Mouse (Mus musculus) midbrain, embryonic 15.5 days (tissue): ENCODE measurements around the gene Sds. TPM values are rescaled to one million over a fixed set of nuclear protein-coding genes. Genes with fewer than 3 reads are reported as not detected.
A peak's percentile ranks its signal among the peaks of the same experiment; 100 is the strongest.

Experiments used
- ATAC-seq: fragments of 200-750 bp; cut with Nextera tagmentation; replicated peaks from 2 replicates; pipeline ENCODE4 v1.8.0; 2017; ENCODE audit warnings: moderate TSS enrichment
- H3K27ac ChIP-seq: fragments of 300-500 bp; sonication (generic); 2 replicates; pipeline ENCODE4 v1.5.1; 2015; ENCODE audit warnings: mild to moderate bottlenecking, inconsistent platforms
- H3K27me3 ChIP-seq: fragments of 300-500 bp; sonication (generic); replicated peaks from 2 replicates; pipeline ENCODE4 v1.6.1; 2015; ENCODE audit warnings: inconsistent platforms
- H3K36me3 ChIP-seq: fragments of 300-500 bp; sonication (generic); replicated peaks from 2 replicates; pipeline ENCODE4 v1.6.1; 2015; ENCODE audit warnings: inconsistent platforms
- H3K4me1 ChIP-seq: fragments of 300-500 bp; sonication (generic); 2 replicates; pipeline ENCODE4 v1.6.1; 2015; ENCODE audit warnings: inconsistent platforms
- H3K4me2 ChIP-seq: fragments of 300-500 bp; sonication (generic); 2 replicates; pipeline ENCODE4 v1.6.1; 2015; ENCODE audit warnings: inconsistent platforms, mild to moderate bottlenecking, moderate library complexity
- H3K4me3 ChIP-seq: fragments of 300-500 bp; sonication (generic); 2 replicates; pipeline ENCODE4 v1.5.1; 2015; ENCODE audit warnings: mild to moderate bottlenecking, inconsistent platforms
- H3K9ac ChIP-seq: fragments of 300-500 bp; sonication (generic); 2 replicates; pipeline ENCODE4 v1.6.1; 2015; ENCODE audit warnings: mild to moderate bottlenecking, inconsistent platforms
- H3K9me3 ChIP-seq: fragments of 300-500 bp; sonication (generic); 2 replicates; pipeline ENCODE4 v1.6.1; 2016; ENCODE audit warnings: inconsistent platforms
- WGBS: fragments of 180-500 bp; shearing (Covaris S2); methylation state at CpG from one replicate; pipeline ENCODE4 v1.1.7; 2015; ENCODE audit warnings: mixed read lengths; 5-methylcytosine and 5-hydroxymethylcytosine counted together
- polyA plus RNA-seq: library from polyadenylated mRNA; unstranded; fragments of >200 nt; fragmentation: Nextera tagmentation; extraction: Ambion mirVana; gene quantifications from 2 replicates; pipeline ENCODE4 v1.2.1, GENCODE M21; 2015

Sds gene
- polyA plus RNA-seq, 1 experiment from 2014 or later = not detected

- Histone ChIP-seq H3K9ac (no peak overlapping the region), H3K4me1 (peaks cover 20% of the 10 kb centered on the region; the same call in 1 of the 2 replicates), H3K4me3 (peak overlapping the region; percentile 40), H3K4me2 (peak overlapping the region; percentile 77), H3K27ac (no peak overlapping the region), H3K36me3 (no peaks in the 10 kb centered on the region), H3K27me3 (peaks cover 13% of the 10 kb centered on the region), H3K9me3 (no peaks in the 10 kb centered on the region)
- WGBS = 42% methylated on average over 14 of the region's 14 CpGs
- no peak; the same call in 1 of the 2 replicates for ATAC-seq
Measured at GRCm38 (mm10) chr5:120511643-120512220, 35.4 kb downstream of the Sds start.

DNA sequence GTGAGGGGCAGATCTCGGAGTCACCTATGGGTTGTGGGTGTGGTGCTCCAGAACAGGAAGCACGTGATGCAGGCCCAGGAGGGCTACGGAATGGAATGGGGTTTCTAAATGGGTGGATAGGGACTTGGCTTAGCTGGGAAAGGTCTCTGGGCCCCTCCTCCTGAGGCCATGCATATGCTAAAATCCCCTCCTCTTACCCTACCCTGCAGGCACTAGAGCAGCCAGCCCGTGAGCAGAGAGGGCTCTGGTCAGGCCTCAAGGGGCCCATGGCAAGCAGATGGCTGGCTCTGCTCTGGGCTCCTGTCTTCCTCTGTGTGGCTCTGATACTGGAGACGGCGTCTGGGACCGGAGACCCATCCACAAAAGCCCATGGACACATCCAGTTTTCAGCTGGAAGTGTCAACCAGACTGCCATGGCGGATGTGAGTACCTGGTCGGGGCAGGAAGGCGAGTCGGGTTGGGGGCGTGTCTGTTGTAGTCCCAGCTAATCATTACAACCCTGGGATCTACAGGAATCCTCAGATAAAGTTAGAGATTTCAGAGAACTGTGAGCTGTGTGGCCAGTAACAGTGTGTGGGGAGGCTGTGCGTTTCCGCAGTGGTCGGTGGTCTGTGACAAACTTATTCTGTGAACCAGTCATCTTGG, 36.7 kb downstream of the Sds start:
- H3K27me3 ChIP-seq = peaks cover 13% of the 10 kb centered on the region
- H3K9me3 ChIP-seq = no peaks in the 10 kb centered on the region
- no peak overlapping the region for H3K27ac ChIP-seq
- no peak overlapping the region for H3K9ac ChIP-seq
- H3K36me3 ChIP-seq = no peaks in the 10 kb centered on the region
- 34% methylated on average over 15 of the region's 15 CpGs for whole genome bisulfite sequencing
- peaks cover 20% of the 10 kb centered on the region; the same call in 1 of the 2 replicates for H3K4me1 ChIP-seq
- no peak overlapping the region for H3K4me3 ChIP-seq
- no peak for ATAC-seq
- no peak overlapping the region for H3K4me2 ChIP-seq

- H3K4me2 ChIP-seq = no peak overlapping the region
- H3K36me3 ChIP-seq = no peaks in the 10 kb centered on the region
- H3K27ac ChIP-seq = no peak overlapping the region
- H3K4me1 ChIP-seq = peaks cover 20% of the 10 kb centered on the region; the same call in 1 of the 2 replicates
- H3K27me3 ChIP-seq = peaks cover 13% of the 10 kb centered on the region
- H3K4me3 ChIP-seq = no peak overlapping the region
- no peaks in the 10 kb centered on the region for H3K9me3 ChIP-seq
- no peak for ATAC-seq
- WGBS = 90% methylated on average over 9 of the region's 9 CpGs
- no peak overlapping the region for H3K9ac ChIP-seq
Measured at GRCm38 (mm10) chr5:120514031-120514677, 37.8 kb downstream of the Sds start.

GRCm38 (mm10) chr5:120514754-120515153, 38.4 kb downstream of the Sds start:
- Histone ChIP-seq H3K4me3 (no peak overlapping the region), H3K27me3 (peaks cover 13% of the 10 kb centered on the region), H3K9ac (no peak overlapping the region), H3K9me3 (no peaks in the 10 kb centered on the region), H3K27ac (no peak overlapping the region), H3K4me1 (peaks cover 20% of the 10 kb centered on the region; the same call in 1 of the 2 replicates), H3K36me3 (no peaks in the 10 kb centered on the region), H3K4me2 (no peak overlapping the region)
- no peak for ATAC-seq
- 42% methylated on average over 4 of the region's 4 CpGs for WGBS

DNA sequence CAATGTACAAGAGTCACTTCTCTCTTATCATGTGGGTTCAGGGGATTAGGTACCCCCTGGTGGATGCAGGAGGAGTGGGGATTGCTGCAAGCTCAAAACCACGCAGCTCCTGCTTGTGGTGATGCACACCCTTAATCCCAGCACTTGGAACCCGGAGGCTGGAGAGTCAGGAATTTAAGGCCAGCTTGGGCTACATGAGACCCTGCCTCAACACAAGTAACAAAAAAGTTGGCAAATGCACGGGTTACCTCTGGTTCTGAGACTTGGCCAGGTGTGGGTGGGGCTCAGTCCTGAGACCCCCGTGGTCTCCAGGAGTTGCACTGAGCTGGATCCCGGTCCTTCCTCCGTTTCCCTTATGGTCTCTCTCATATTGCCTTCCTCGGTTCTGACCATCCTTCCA, 39.1 kb downstream of the Sds start:
- no peak for ATAC-seq
- peaks cover 17% of the 10 kb centered on the region; the same call in 1 of the 2 replicates for H3K4me1 ChIP-seq
- no peaks in the 10 kb centered on the region for H3K9me3 ChIP-seq
- H3K4me2 ChIP-seq = no peak overlapping the region
- no peaks in the 10 kb centered on the region for H3K36me3 ChIP-seq
- H3K27me3 ChIP-seq = peaks cover 13% of the 10 kb centered on the region
- no peak overlapping the region for H3K4me3 ChIP-seq
- no peak overlapping the region for H3K9ac ChIP-seq
- 72% methylated on average over 7 of the region's 7 CpGs for WGBS
- H3K27ac ChIP-seq = no peak overlapping the region

GRCm38 (mm10) chr5:120516221-120516984, 40.1 kb downstream of the Sds start:
- no peak overlapping the region for H3K4me3 ChIP-seq
- H3K27ac ChIP-seq = no peak overlapping the region
- peaks cover 8% of the 10 kb centered on the region; the same call in 1 of the 2 replicates for H3K27me3 ChIP-seq
- no peak overlapping the region for H3K9ac ChIP-seq
- no peak for ATAC-seq
- 0 out of 2 replicates have a peak, but pooled peaks cover 10% of the 10 kb centered on the region for H3K4me1 ChIP-seq
- 68% methylated on average over 15 of the region's 15 CpGs for WGBS
- no peaks in the 10 kb centered on the region for H3K36me3 ChIP-seq
- no peaks in the 10 kb centered on the region for H3K9me3 ChIP-seq
- no peak overlapping the region for H3K4me2 ChIP-seq

DNA sequence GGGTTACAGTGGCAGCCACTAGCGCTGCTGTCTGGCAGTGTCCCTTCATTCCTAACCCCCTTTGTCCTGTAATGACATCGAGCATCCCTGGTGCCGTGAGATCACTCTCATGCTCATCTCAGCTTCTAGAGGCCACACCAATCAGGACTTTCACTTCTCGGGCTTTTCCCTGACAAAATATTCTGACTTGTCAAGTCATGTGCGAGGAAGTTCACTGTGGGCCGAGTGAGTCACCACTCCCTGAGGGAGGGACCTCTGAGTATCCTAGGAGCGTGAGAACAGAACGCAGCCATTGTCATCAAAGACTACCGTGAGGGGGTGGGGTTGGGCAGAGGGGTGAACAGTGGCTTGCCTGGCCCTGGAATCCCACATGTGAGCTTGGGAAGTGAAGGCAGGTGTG, 41.2 kb downstream of the Sds start:
- Histone ChIP-seq H3K27me3 (no peaks in the 10 kb centered on the region), H3K36me3 (no peaks in the 10 kb centered on the region), H3K27ac (no peak overlapping the region), H3K9ac (no peak overlapping the region), H3K9me3 (no peaks in the 10 kb centered on the region), H3K4me3 (no peak overlapping the region), H3K4me2 (no peak overlapping the region), H3K4me1 (0 out of 2 replicates have a peak, but pooled peaks cover 10% of the 10 kb centered on the region)
- 58% methylated on average over 9 of the region's 9 CpGs for WGBS
- no peak for ATAC-seq

DNA sequence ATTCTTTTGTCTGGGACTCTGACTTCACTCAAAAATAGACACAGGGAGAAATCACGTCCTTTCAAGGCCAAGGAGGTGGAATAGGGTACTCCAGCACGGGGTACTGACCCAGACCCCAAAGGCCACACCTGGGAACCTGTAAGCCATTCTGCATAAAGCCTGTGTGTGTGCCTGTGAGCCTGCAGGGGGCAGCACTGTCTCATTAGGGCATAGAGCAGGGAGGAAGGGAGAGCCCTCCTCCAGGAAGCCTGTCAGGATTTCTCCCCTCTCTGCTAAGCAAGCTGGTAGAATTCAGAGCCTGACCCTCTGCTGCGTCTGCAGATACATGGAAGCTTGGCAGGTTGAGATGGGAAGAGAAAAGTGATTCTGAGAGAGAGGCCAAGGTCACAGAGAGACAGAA, 46.3 kb downstream of the Sds start:
- H3K4me3 ChIP-seq = no peak overlapping the region
- H3K36me3 ChIP-seq = no peaks in the 10 kb centered on the region
- no peak overlapping the region for H3K27ac ChIP-seq
- H3K27me3 ChIP-seq = no peaks in the 10 kb centered on the region
- no peaks in the 10 kb centered on the region for H3K4me1 ChIP-seq
- no peak overlapping the region for H3K4me2 ChIP-seq
- H3K9ac ChIP-seq = no peak overlapping the region
- no peaks in the 10 kb centered on the region for H3K9me3 ChIP-seq
- 75% methylated on average over 3 of the region's 3 CpGs for WGBS
- ATAC-seq = no peak

GRCm38 (mm10) chr5:120524736-120525135, 48.4 kb downstream of the Sds start:
- Histone ChIP-seq H3K27ac (no peak overlapping the region), H3K4me2 (no peak overlapping the region), H3K4me3 (no peak overlapping the region), H3K9ac (no peak overlapping the region), H3K4me1 (no peaks in the 10 kb centered on the region), H3K36me3 (no peaks in the 10 kb centered on the region), H3K9me3 (no peaks in the 10 kb centered on the region), H3K27me3 (no peaks in the 10 kb centered on the region)
- 93% methylated on average over 2 of the region's 2 CpGs for WGBS
- no peak for ATAC-seq

DNA sequence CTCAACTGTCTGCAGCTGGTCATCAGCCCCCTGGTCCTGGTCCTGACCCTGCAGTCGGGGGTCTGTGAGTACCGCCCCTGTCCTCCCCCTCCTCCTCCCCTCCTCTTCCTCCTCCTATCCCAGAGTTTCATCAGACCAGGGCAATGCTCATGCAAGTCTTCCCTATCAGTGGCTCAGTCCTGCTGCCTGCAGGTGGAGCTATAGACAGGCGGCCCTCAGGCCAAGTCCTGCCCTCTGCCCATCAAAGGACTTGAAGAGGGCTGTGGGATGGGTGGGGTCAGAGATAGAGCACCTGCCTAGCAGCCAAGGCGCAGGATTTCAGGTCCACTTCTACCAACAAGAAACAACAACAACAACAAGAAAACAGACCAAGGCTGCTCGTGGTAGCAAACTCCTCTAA, 49.4 kb downstream of the Sds start:
- Histone ChIP-seq H3K4me3 (no peak overlapping the region), H3K9me3 (no peaks in the 10 kb centered on the region), H3K4me1 (no peaks in the 10 kb centered on the region), H3K4me2 (no peak overlapping the region), H3K27me3 (no peaks in the 10 kb centered on the region), H3K9ac (no peak overlapping the region), H3K27ac (no peak overlapping the region), H3K36me3 (no peaks in the 10 kb centered on the region)
- 40% methylated on average over 5 of the region's 5 CpGs for WGBS
- no peak for ATAC-seq

- Histone ChIP-seq H3K27me3 (no peaks in the 10 kb centered on the region), H3K4me2 (no peak overlapping the region), H3K4me3 (no peak overlapping the region), H3K36me3 (no peaks in the 10 kb centered on the region), H3K4me1 (no peaks in the 10 kb centered on the region), H3K9ac (no peak overlapping the region), H3K9me3 (no peaks in the 10 kb centered on the region), H3K27ac (no peak overlapping the region)
- ATAC-seq = no peak
- WGBS = 83% methylated on average over 11 of the region's 11 CpGs
Measured at GRCm38 (mm10) chr5:120526311-120526710, 50.0 kb downstream of the Sds start.

DNA sequence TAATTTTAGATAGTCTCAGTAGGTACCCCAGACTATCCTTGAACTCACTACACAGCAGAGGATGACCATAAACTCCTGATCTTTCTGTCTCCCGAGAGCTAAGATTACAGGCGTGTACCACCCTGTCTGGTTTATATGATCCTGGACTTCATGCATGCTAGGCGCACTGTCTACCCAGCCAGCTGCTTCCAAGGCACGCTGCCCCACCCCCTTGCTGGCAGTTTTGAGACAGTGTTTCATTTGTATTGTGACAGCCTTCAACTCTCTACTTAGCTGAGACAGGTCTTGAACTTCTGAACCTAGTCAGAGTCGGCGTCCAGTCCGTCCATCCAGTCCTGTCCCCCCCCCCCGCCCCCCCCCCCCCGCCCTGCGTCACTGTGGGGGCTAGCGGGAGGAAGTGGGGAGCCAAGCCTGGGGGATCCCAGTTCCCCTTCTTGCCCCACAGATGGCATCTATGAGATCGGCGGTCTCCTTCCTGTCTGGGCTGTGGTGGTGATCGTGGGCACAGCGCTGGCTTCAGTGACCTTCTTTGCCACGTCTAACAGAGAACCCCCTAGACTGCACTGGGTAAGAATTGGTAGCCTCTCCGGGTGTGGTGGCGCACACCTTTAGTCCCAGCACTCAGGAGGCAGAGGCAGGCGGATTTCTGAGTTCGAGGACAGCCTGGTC, 51.1 kb downstream of the Sds start:
- no peaks in the 10 kb centered on the region for H3K36me3 ChIP-seq
- no peak overlapping the region for H3K4me3 ChIP-seq
- no peaks in the 10 kb centered on the region for H3K9me3 ChIP-seq
- no peaks in the 10 kb centered on the region for H3K27me3 ChIP-seq
- no peak overlapping the region for H3K9ac ChIP-seq
- no peak for ATAC-seq
- no peak overlapping the region for H3K27ac ChIP-seq
- no peaks in the 10 kb centered on the region for H3K4me1 ChIP-seq
- no peak overlapping the region for H3K4me2 ChIP-seq
- WGBS = 84% methylated on average over 16 of the region's 20 CpGs
